In genomic region chr9:60599489-60599888, GRCm38 (mm10) we compare ENCODE assay signal across 9 mouse cellular contexts.
DNase-seq lines count a peak whose midpoint lies in the region; ATAC-seq and TF ChIP-seq lines count a peak whose summit lies in the region.
"Had no signal": no experiment of that assay in that cellular context is flagged by ENCODE, and none has a peak within 500 bp of the region (broad histone marks: within the 10 kb centered on the region; RNA-seq: fewer than 3 reads in every experiment).

No protein-coding gene starts in this region.

- WGBS in kidney, embryonic 14.5 days = 58% methylated on average over 2 of the region's 2 CpGs
- 61% methylated on average over 2 of the region's 2 CpGs for WGBS in midbrain, embryonic 16.5 days

- peak; percentile 62; the same call in 1 of the 2 replicates for ATAC-seq in kidney, embryonic 14.5 days (ENCODE audit: low FRiP score, low TSS enrichment)
- ATAC-seq in midbrain, embryonic 16.5 days = 0 out of 2 replicates have a peak, but pooled peaks have one; percentile 78
- no peak for ATAC-seq in CD4-positive, CD25-positive, alpha-beta regulatory T cell, adult 4 months

- H3K9ac ChIP-seq in kidney, embryonic 14.5 days (ENCODE audit: low read depth, low read length) = no peak overlapping the region
- H3K9ac ChIP-seq in midbrain, embryonic 16.5 days (ENCODE audit: low read depth, low read length) = no peak overlapping the region
- H3K9ac ChIP-seq: embryonic facial prominence, embryonic 13.5 days had no signal

- no peaks in the 10 kb centered on the region for H3K4me1 ChIP-seq in kidney, embryonic 14.5 days (ENCODE audit: control insufficient read depth, insufficient read depth, low read length)
- H3K4me1 ChIP-seq in midbrain, embryonic 16.5 days (ENCODE audit: control insufficient read depth, insufficient read depth, low read length) = no peaks in the 10 kb centered on the region

- H3K4me2 ChIP-seq in kidney, embryonic 14.5 days (replicated peaks; ENCODE audit: low read depth, low read length) = no peak overlapping the region
- no peak overlapping the region for H3K4me2 ChIP-seq in midbrain, embryonic 16.5 days (ENCODE audit: low read length)
- H3K4me2 ChIP-seq: embryonic facial prominence, embryonic 13.5 days had no signal

- H3K9me3 ChIP-seq in kidney, embryonic 14.5 days (ENCODE audit: control insufficient read depth, low read length) = no peaks in the 10 kb centered on the region
- H3K9me3 ChIP-seq in midbrain, embryonic 16.5 days (replicated peaks; ENCODE audit: control insufficient read depth, low read length, poor library complexity, severe bottlenecking) = no peaks in the 10 kb centered on the region
- H3K9me3 ChIP-seq: embryonic facial prominence, embryonic 13.5 days had no signal

- DNase-seq in gastrocnemius, postnatal 14 days = peak; percentile 37
- no peak for DNase-seq in gastrocnemius, postnatal 25 days
- DNase-seq in right cerebral cortex, adult 2 months (ENCODE audit: low spot score in 2 of 2) = peak; percentile 44 to 58
- no peak for DNase-seq in right cerebral cortex, postnatal 25 days
- DNase-seq in brain, embryonic 14.5 days (ENCODE audit: low read depth) = peak; percentile 76

- H3K36me3 ChIP-seq in kidney, embryonic 14.5 days (ENCODE audit: control insufficient read depth, insufficient read depth, low read length) = 0 out of 2 replicates have a peak, but pooled peaks cover 2% of the 10 kb centered on the region
- H3K36me3 ChIP-seq in midbrain, embryonic 16.5 days (ENCODE audit: control insufficient read depth, insufficient read depth, low read length) = peaks cover 20% of the 10 kb centered on the region

- peak; percentile 77; the same call in 1 of the 2 replicates for TF ChIP-seq CTCF in brain, embryonic 14.5 days (IDR thresholded peaks at IDR 0.05; ENCODE audit: borderline replicate concordance, extremely low read depth, insufficient read depth, insufficient read length)

- H3K27me3 ChIP-seq in kidney, embryonic 14.5 days (ENCODE audit: control insufficient read depth, insufficient read depth, low read length) = no peaks in the 10 kb centered on the region
- H3K27me3 ChIP-seq in midbrain, embryonic 16.5 days (ENCODE audit: control insufficient read depth, insufficient read depth, low read depth, low read length) = no peaks in the 10 kb centered on the region
- H3K27me3 ChIP-seq: embryonic facial prominence, embryonic 13.5 days had no signal

- TF ChIP-seq POLR2A in brain, embryonic 14.5 days (IDR thresholded peaks at IDR 0.05; ENCODE audit: borderline replicate concordance, extremely low read depth, insufficient read depth, insufficient read length, poor library complexity, severe bottlenecking) = no peak

- H3K27ac ChIP-seq in kidney, embryonic 14.5 days (ENCODE audit: low read depth, low read length) = no peak overlapping the region
- H3K27ac ChIP-seq in midbrain, embryonic 16.5 days (ENCODE audit: low read length) = no peak overlapping the region
- H3K27ac ChIP-seq: embryonic facial prominence, embryonic 13.5 days had no signal

- no peak overlapping the region for H3K4me3 ChIP-seq in kidney, embryonic 14.5 days (ENCODE audit: low read length)
- H3K4me3 ChIP-seq in midbrain, embryonic 16.5 days (ENCODE audit: low read depth, low read length) = no peak overlapping the region
- H3K4me3 ChIP-seq: embryonic facial prominence, embryonic 13.5 days had no signal

- intact Hi-C loops in gastrocnemius, postnatal 14 days (cut with DNase I; ENCODE audit: low total_unique reads) = no loop called here

Comparison
In these comparisons a context has a peak if more than half of its experiments do, and no peak if none do; other contexts are left out.
1. DNase-seq: peak in gastrocnemius, postnatal 14 days (single experiment), right cerebral cortex, adult 2 months (2 of 2) and brain, embryonic 14.5 days (single experiment); none in gastrocnemius, postnatal 25 days (single experiment) and right cerebral cortex, postnatal 25 days (single experiment).